In genomic region chr7:78872366-78872765, GRCm38 (mm10) we compare ENCODE assay signal across 22 mouse cellular contexts. TPM values are rescaled to one million over a fixed set of nuclear protein-coding genes. Genes with fewer than 3 reads are reported as not detected.
"Had no signal": no experiment of that assay in that cellular context is flagged by ENCODE, and none has a peak within 500 bp of the region (broad histone marks: within the 10 kb centered on the region; RNA-seq: fewer than 3 reads in every experiment).

No protein-coding gene starts in this region.

- H3K27ac ChIP-seq: liver, embryonic 15.5 days; lung, embryonic 15.5 days; macrophage; midbrain, embryonic 13.5 days; midbrain, embryonic 15.5 days; neural tube, embryonic 13.5 days; neural tube, embryonic 15.5 days had no signal

- H3K9me3 ChIP-seq: liver, embryonic 15.5 days; lung, embryonic 15.5 days; megakaryocyte, embryonic 14.5 days; midbrain, embryonic 13.5 days; midbrain, embryonic 15.5 days; neural tube, embryonic 13.5 days; neural tube, embryonic 15.5 days had no signal

- H3K4me3 ChIP-seq: liver, embryonic 15.5 days; lung, embryonic 15.5 days; megakaryocyte, embryonic 14.5 days; midbrain, embryonic 13.5 days; midbrain, embryonic 15.5 days; myocyte; neural tube, embryonic 13.5 days; neural tube, embryonic 15.5 days had no signal

- H3K9ac ChIP-seq: liver, embryonic 15.5 days; liver, postnatal 0 days; lung, embryonic 15.5 days; midbrain, embryonic 13.5 days; midbrain, embryonic 15.5 days; neural tube, embryonic 13.5 days; neural tube, embryonic 15.5 days had no signal

- H3K4me1 ChIP-seq: liver, embryonic 15.5 days; lung, embryonic 15.5 days; midbrain, embryonic 15.5 days; neural tube, embryonic 13.5 days; neural tube, embryonic 15.5 days had no signal

- DNase-seq: liver, postnatal 0 days; lung, adult 2 months; lung, postnatal 14 days; lung, postnatal 36 days; retina, postnatal 1 day; right cerebral cortex, adult 18-20 months; right cerebral cortex, postnatal 25 days; right cerebral cortex, postnatal 4 days; thymus, adult 18-20 months; thymus, postnatal 14 days; thymus, postnatal 36 days had no signal

- H3K27me3 ChIP-seq: liver, embryonic 15.5 days; lung, embryonic 15.5 days; midbrain, embryonic 13.5 days; midbrain, embryonic 15.5 days; neural tube, embryonic 13.5 days; neural tube, embryonic 15.5 days had no signal

- H3K36me3 ChIP-seq: liver, embryonic 15.5 days; lung, embryonic 15.5 days; midbrain, embryonic 13.5 days; midbrain, embryonic 15.5 days; neural tube, embryonic 13.5 days; neural tube, embryonic 15.5 days had no signal

- ATAC-seq: liver, postnatal 0 days; lung, postnatal 0 days; midbrain, embryonic 13.5 days; midbrain, embryonic 15.5 days had no signal

- H3K4me2 ChIP-seq: liver, embryonic 15.5 days; lung, embryonic 15.5 days; midbrain, embryonic 11.5 days; midbrain, embryonic 13.5 days; midbrain, embryonic 15.5 days; neural tube, embryonic 13.5 days; neural tube, embryonic 15.5 days had no signal

RNA-seq across cellular contexts. Expression of gene Isg20, which starts 40.9 kb away (rescaled TPM):
- polyA plus RNA-seq: neural tube, embryonic 13.5 days had no signal
